Mouse (Mus musculus): Measurements from ENCODE around the gene Hpdl.

GRCm38 (mm10) chr4:116794273-116794672, 27.2 kb downstream of the Hpdl start:
- no peak for TF ChIP-seq CTCF (IDR thresholded peaks at IDR 0.05; ENCODE audit: low read depth, low read length)
- no peak for TF ChIP-seq GATA2 (IDR thresholded peaks at IDR 0.05; ENCODE audit: borderline replicate concordance, low read depth, low read length)
- no peak for TF ChIP-seq TAL1 (conservative IDR thresholded peaks at IDR 0.05; ENCODE audit: low read depth, low read length)
- TF ChIP-seq GATA1 (IDR thresholded peaks at IDR 0.05; ENCODE audit: borderline replicate concordance, low read length), result no peak

Measured in G1E (cell line).